Mouse (Mus musculus) left cerebral cortex, postnatal 36 days (tissue): ENCODE data around the gene Gmeb1. TPM values are rescaled to one million over a fixed set of nuclear protein-coding genes. Genes with fewer than 3 reads are reported as not detected.
"Not testable (repeated sequence)": the region's sequence is repeated elsewhere in the genome, so short reads cannot be mapped to it uniquely, and the experiment has no call there.

Source experiments
- DNase-seq, 2 experiments: peaks; one replicate each; pipeline ENCODE4 v3.0.0; 2021 to 2022; ENCODE audit warnings: low spot score in 2 of 2, mixed read lengths in 1 of 2
- intact Hi-C: fragments of 180-260 bp; cut with DNase I; formaldehyde crosslinking; loops from one replicate; pipeline ENCODE4 v1.15.1; 2025
- total RNA-seq, 2 experiments: library from RNA; stranded (reverse); gene quantifications; 2 replicates each; pipeline ENCODE4 v1.2.3; 2021

Gene Gmeb1
- total RNA-seq, 2 experiments from 2014 or later = 20.7 to 25.2 TPM

- DNase-seq = no peak
- intact Hi-C loops = loop anchor here (5.0 to 10.0 kb wide), 2 partner anchors 41 to 124 kb away; no protein-coding TSS in a partner anchor
These were observed 29.7 kb upstream of the Gmeb1 start for GRCm38 (mm10) chr4:132291056-132291455.

DNA sequence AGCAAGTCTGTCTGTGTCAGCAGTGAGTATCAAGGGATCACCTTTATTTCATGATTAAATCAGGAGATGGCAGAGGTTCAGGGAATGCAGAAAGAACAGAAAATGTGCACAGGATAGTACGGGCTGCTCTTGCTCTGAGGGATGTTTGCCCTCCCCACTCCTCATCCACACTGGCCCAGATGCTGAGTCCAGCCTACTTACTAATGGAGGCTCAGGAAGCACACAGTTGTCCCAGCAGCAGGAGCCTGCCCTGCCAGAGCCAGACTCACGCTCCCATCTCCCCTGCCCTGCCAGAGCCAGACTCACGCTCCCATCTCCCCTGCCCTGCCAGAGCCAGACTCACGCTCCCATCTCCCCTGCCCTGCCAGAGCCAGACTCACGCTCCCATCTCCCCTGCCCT is 27.4 kb upstream of the Gmeb1 start:
- intact Hi-C loops = not testable (repeated sequence)

DNA sequence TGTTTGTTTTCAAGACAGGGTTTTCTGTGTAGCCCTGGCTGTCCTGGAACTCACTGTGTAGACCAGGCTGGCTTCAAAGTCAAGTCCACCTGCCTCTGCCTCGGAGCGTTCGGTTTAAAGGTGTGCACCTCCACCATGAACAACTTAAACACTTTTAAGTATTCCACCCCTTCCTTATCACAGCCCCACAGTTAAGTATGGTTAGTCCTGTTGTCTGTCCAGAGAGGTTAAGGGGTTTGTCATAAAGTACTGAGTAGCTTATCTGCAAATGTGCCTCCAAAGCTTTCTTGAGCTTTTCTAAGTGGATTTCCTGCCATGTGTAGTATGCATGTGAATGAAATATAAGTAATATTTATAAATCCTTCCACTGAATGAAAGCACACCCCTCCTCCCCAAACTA is 14.5 kb upstream of the Gmeb1 start:
- intact Hi-C loops = no loop called here
- no peak for DNase-seq

More for the DNA sequence above, 27.4 kb upstream of the Gmeb1 start:
- DNase-seq = not testable (repeated sequence)

- DNase-seq = peak; percentile 90 to 92
- intact Hi-C loops = loop anchor here (5.0 kb wide), 1 partner anchor 238 kb away; the partner anchor contains the start of gene Sesn2
These were observed 12.9 kb upstream of the Gmeb1 start, which contains the start of gene Taf12 for GRCm38 (mm10) chr4:132274156-132274862. Gene Taf12 (plus strand): TSS chr4:132274375.

- DNase-seq = no peak
- intact Hi-C loops = loop anchor here (5.0 kb wide), 1 partner anchor 239 kb away; the partner anchor contains the start of gene Sesn2
These were observed 11.8 kb upstream of the Gmeb1 start for GRCm38 (mm10) chr4:132273166-132273565.

DNA sequence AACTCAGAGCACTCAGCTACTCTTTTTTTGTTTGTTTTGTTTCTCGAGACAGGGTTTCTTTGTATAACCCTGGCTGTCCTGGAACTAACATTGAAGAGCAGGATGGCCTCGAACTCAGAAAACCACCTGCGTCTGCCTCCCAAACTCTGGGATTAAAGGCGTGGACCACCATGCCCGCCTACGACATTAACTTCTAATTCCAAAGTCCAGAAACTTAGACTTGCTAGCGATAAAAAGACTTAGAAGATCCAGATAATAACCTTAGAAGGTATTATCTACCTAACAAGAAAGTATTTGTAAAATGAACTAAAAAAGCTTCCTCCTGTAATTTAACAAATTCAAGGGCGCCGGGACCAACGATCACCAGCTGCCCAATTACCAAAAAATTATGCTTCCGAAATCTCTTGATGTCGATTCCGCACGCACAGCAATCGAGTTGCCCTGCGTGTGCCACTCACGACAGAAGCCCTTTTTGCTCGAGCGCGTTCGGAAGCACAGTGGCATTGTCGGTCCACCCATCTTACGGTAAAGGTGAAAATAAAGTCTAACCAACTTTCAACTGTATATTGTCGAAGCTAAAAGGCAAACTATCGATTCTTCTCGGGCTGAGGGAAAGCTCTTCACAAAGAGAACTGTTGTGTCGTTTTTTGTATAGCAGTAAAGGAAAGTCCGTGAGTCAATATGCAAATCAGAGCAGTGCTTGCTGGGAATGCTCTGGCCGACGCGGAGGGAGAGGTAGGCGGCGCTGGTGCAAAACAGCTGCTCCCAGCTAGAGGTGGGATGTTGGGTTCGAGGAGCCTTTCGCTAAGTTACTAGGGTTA is 8.5 kb upstream of the Gmeb1 start:
- peak; percentile 80 to 85 for DNase-seq
- intact Hi-C loops = loop anchor here (5.0 kb wide), 1 partner anchor 242 kb away; the partner anchor contains the start of gene Sesn2

DNA sequence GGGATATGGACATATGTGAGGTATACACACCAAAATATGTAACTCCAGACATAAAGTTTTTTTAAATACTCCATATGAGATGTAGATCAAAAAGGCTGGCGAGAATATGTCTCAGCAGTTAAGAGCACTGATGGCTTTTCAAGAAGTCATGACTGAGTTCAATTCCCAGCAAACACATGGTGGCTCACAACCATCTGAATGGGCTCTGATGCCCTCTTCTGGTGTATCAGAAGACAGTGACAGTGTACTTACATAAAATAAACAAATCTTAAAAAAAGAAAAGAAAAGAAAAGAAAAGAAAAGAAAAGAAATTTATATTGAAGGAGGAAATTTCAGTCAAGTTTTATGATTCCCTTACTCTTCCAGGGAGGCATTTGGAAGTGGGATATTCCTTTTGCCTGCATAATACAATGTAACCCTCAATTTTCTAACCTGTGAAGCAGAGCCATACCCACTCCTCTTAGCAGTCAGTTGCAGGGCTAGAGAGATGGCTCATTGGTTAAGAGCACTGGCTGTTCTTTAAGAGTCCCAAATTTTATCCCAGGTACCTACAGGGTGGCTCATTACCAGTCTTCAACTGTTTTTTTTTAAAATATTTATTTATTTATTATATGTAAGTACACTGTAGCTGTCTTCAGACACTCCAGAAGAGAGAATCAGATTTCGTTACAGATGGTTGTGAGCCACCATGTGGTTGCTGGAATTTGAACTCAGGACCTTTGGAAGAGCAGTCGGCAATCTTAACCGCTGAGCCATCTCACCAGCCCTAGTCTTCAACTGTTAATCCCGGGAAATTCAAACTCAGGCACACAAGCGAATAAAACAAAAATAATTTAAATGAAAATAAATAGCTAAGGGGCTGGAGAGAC is 7.7 kb upstream of the Gmeb1 start:
- intact Hi-C loops = no loop called here
- no peak for DNase-seq

- intact Hi-C loops = no loop called here
These were observed 5.5 kb upstream of the Gmeb1 start for GRCm38 (mm10) chr4:132266835-132267349.

DNA sequence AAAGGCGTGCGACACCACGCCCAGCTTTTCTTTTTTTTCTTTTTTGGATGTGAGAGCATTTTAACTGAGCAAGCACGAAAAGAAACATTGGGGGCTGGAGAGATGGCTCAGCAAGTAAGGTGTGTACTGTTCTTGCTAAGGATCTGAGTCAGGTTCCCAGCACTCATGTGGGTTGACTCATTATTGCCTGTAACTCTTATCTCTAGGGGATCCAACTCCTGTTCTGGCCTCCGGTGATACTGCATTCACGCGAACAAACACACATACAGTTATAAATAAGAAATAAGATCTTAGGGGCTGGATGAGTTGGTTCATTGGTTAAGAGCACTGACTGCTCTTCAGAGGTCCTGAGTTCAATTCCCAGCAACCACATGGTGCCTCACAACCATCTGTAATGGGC is 1.9 kb upstream of the Gmeb1 start:
- DNase-seq = no peak
- intact Hi-C loops = no loop called here

More at GRCm38 (mm10) chr4:132266835-132267349, 5.5 kb upstream of the Gmeb1 start:
- DNase-seq = no peak

- intact Hi-C loops = no loop called here
- DNase-seq = no peak
These were observed 885 bp upstream of the Gmeb1 start for GRCm38 (mm10) chr4:132262358-132262616.

DNA sequence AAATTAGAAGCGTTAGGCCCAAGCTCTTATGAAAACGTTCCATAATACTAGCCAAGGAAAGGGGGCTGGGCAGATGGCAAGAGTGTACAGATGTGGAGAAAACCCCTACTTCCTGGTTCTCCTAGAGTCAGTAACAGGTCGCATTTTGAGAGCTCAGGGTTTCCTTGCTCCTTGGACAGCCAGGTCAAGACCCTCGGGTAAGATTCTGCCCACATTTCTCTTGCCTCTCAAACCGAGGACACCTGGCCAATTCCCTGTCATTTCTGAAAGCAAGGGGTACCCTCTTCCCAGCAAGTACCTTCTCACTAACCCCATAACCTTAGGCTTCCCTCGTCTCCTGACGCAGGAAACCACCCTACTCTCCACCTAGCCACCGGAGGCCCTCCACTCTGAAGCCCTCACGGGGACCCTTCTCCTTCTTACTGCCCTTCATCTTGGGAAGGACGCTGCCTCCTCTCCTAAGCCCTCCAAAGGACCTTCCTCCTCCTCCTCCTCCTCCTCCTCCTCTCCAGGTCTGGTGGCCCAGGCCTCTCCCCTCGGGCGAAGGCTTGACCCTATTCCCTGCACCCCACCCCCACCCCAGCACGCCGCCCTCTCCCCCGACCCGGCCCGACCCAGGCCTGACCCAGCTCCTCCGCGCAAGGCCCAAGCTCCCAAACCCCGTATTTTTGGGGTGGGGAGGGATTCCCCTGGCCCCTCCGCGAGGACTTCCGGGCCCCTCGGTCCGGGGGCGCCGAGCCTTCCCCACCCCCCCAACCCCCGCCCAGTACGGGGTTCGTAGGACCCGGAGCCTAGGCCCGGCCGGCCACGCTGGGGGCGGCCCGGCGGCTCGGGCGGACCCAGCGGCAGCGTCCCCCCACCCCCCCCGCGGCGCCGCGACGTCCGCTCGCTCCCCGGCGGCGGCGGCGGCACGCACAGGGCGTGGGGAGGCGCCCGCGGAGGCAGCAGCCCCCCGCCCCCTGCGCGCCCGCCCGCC is 710 bp downstream of the Gmeb1 start:
- DNase-seq = peak; percentile 34 to 47
- intact Hi-C loops = loop anchor here (2.0 kb wide), 1 partner anchor 50 kb away; no protein-coding TSS in a partner anchor

GRCm38 (mm10) chr4:132259248-132259647 is 2.2 kb downstream of the Gmeb1 start:
- intact Hi-C loops = no loop called here
- DNase-seq = no peak

- DNase-seq = no peak
- intact Hi-C loops = no loop called here
These were observed 5.0 kb downstream of the Gmeb1 start for GRCm38 (mm10) chr4:132256384-132256783.

DNA sequence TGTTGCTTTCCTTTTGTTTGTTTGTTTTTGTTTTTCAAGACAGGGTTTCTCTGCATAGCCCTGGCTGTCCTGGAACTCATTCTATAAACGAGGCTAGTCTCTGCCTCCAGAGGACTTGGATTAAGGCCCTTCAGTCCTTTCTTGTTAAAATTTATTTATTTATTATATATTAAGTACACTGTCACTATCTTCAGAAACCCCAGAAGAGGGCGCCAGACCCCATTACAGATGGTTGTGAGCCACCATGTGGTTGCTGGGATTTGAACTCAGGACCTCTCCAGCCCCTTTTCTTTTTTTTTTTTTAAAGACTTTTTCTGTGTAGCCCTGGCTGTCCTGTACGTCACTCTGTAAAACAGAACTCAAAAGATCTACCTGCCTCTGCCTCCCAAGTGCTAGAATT is 6.4 kb downstream of the Gmeb1 start:
- intact Hi-C loops = no loop called here
- no peak for DNase-seq

- intact Hi-C loops = no loop called here
- DNase-seq = no peak
These were observed 7.8 kb downstream of the Gmeb1 start for GRCm38 (mm10) chr4:132253622-132254021.

DNA sequence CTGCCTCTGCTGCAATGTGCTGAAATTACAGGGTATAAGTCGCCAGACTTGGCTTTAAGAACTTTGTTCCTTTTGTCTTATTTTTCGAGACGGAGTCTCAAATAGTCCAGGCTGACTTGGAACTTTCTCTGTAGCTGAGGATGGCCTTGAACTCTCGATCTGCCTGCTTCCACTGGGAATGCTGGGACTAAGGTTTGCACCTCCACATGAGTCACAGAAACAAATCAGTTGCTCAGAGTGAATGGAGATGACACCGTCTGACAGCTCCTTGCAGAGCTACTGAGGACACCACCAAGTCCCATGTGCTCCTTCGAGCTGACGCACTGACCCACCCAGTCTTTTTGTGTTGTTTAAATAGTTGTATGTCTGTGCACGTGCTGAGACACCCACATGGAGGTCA is 8.3 kb downstream of the Gmeb1 start:
- intact Hi-C loops = no loop called here
- no peak for DNase-seq

DNA sequence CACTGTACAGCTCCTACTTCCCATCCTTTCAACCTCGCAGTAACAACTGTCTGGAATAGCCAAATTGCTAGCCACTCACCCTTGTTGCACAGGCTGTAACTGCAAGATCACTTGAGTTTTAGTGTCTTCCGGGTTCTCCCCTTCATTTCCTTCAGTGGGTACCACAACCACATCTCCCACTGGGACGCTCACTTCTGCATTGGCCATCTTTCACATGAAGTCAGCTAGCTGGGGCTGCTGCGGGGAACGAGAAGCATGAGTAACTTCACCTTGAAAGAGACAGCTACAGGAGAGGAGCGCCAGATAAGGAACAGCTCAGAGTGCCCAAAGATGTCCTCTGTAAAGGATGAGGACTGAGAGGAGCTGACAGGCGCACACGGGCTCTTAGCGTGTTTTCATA is 9.8 kb downstream of the Gmeb1 start:
- intact Hi-C loops = no loop called here
- no peak for DNase-seq

GRCm38 (mm10) chr4:132247451-132247997 is 13.9 kb downstream of the Gmeb1 start:
- intact Hi-C loops = no loop called here
- no peak for DNase-seq
